Mouse (Mus musculus): ENCODE measurements at regions not wholly inside any gene's neighbourhood (a gene's known extent, or its start where the extent isn't known, plus 50 kb on each side); places are given as distances from the start of the nearest gene placed in this dataset.

- no peak for DNase-seq (ENCODE audit: low spot score)
Measured at GRCm38 (mm10) chr13:32544986-32545740, 206.6 kb upstream of the Gmds start.

- no peak for DNase-seq (ENCODE audit: low spot score)
Measured at GRCm38 (mm10) chr13:32541611-32542010, 203.1 kb upstream of the Gmds start.

- DNase-seq (ENCODE audit: low spot score), result no peak
Measured at GRCm38 (mm10) chr13:32536241-32536640, 197.7 kb upstream of the Gmds start.

DNA sequence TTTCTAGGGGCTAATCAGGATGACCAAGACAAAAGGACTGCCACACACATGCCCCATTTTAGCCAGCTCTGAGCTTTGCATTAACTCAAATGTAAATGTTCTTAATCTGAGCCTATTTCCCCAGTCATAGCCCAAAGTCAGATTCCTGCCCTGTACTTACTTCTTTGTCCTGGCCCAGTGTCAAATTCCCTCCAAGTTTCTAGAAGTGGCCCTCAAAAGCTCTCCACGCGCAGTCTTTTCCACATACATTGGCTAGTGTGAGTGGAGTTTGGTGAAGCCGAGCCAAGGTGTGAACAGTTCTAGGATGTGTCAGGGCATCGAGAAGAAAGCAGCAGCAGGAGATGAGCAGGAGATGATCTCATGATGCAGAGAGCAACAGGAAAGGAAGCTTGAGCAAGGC lies 197.1 kb upstream of the Gmds start:
- no peak for DNase-seq (ENCODE audit: low spot score)

GRCm38 (mm10) chr13:32530926-32531512 lies 192.5 kb upstream of the Gmds start:
- DNase-seq (ENCODE audit: low spot score), result no peak

- DNase-seq (ENCODE audit: low spot score), result no peak
Measured at GRCm38 (mm10) chr13:32518611-32519344, 180.2 kb upstream of the Gmds start.

DNA sequence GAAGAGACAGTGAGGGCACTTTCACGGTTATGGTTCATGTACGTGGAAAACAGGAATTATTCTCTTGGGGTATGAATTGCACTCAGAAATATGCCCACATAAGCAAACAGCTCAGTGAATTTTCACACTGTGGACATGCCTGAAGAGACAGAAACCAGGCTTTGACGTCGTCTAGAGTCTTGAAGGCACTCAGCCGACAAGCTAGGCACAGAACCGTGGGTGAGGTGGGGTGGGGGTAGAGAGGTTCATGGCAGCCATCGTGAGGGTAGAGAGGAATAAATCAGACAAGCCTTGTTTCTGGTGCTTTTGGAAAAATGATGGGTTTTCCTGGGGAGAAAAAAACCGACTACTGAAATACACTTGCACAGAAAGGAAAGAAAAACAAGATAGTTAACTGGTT lies 179.0 kb upstream of the Gmds start:
- no peak for DNase-seq (ENCODE audit: low spot score)

GRCm38 (mm10) chr13:32509231-32510023 lies 170.9 kb upstream of the Gmds start:
- DNase-seq (ENCODE audit: low spot score), result no peak

- no peak for DNase-seq (ENCODE audit: low spot score)
Measured at GRCm38 (mm10) chr13:32508447-32508846, 169.9 kb upstream of the Gmds start.

DNA sequence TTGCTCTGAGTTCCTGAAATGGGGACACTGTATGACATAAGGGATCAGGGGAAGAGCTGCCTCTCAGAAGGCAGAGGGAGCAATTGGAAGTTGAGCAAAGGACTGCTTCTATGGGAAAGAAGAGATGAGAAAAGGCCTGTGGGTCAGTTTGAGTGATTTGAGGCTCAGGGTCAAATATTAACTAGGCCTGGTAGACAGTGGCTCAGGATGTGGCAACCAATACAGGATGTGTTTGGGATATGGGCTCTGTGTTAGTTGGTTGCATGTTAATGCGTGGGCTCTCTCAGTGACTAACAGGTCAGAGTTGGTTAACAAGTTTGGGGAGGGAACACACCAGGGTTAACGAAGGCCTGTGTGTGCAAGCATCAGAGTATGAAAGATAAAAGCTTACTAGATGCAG lies 169.3 kb upstream of the Gmds start:
- no peak for DNase-seq (ENCODE audit: low spot score)

- no peak for DNase-seq (ENCODE audit: low spot score)
Measured at GRCm38 (mm10) chr13:32498205-32498790, 159.8 kb upstream of the Gmds start.

- no peak for DNase-seq (ENCODE audit: low spot score)
Measured at GRCm38 (mm10) chr13:32496263-32496662, 157.7 kb upstream of the Gmds start.

DNA sequence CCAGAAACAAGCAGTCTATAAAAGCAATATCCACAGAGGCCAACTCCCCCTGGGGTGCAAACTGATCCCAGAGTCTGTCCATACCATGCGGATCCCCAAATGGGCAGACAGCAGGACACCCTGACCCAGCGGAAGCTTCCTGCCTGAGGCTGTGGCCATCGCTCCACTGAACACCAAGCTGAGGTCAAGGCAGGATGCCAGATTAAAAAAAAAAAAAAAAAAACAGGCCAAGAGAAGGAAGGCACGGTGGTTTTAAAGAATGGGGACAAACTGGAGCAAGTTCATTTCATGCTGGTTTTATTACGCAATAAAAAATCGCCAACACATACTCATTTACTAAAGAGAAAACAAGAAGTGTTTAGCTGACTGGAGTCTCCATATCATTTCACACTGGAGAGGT lies 156.5 kb upstream of the Gmds start:
- no peak for DNase-seq (ENCODE audit: low spot score)

DNA sequence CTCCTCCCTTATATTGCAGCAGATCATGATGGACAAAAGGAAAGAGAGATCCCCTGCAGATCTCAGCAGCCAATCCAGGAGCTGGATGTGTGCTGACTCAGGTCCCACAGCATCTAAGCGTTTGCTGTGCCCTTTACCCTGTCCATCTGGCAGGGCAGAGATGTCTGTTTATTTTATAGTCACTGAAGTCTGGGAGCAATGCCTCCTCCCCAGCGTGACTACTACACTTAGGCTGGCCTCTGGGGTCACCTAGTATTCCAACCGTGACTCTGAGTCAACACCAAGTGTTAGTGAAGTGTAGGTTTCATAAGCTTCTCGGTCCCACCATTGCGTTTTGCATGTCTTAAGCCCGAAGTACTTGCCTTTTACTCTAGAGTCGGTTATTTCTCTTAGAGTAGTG lies 155.3 kb upstream of the Gmds start:
- DNase-seq (ENCODE audit: low spot score), result no peak

DNA sequence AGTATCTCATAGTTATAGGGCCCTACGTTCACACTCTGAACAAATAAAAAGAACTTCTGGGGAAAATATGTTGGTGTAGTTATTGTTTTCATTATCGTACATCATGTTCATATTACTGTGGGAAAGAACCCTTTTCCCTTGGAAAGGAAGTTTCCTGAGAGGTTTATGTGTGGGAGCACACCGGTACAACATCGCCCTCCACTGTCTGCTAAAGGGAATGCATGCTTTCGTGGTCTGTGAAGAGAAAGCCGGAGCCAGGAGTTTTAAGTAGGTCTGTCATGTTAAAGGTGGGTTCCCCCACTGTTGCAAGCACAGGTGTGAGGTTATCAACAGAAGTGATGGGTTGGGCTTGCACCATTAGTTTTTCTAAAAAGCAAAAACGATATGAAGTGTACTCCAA lies 154.8 kb upstream of the Gmds start:
- peak; percentile 5 for DNase-seq (ENCODE audit: low spot score)

- DNase-seq (ENCODE audit: low spot score), result no peak
Measured at GRCm38 (mm10) chr13:32492566-32492965, 154.0 kb upstream of the Gmds start.

DNA sequence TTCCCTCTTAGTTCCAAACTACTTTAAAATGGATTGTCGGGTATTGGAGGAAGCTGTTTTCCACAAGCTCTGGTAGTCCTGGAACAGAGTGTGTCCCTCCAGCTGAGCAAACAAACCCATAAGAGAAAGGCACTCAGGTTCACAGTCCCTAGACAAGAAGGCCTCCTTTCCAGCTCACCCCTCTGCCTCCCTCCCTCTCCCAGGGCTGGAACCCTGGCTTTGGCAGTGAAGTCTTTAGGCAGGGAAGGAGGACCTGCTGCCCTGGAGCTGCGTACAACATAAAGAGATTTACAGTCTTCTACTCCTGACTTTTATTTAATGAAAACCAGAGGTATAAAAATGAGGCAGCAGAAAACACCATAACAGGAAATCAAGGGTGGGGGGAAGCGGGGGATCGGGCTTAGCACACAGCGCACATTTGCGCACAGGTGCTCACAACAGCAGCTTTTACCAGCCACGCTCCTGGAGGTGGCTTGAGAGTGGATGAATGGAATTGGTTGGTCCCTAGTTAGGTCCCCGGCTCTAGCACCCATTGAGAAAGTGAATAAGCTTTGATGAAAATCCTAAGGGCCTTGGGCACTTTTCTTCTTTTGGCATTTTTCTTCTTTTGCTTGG lies 143.0 kb upstream of the Gmds start:
- no peak for DNase-seq (ENCODE audit: low spot score)

GRCm38 (mm10) chr13:32480029-32480428 lies 141.5 kb upstream of the Gmds start:
- no peak for DNase-seq (ENCODE audit: low spot score)

DNA sequence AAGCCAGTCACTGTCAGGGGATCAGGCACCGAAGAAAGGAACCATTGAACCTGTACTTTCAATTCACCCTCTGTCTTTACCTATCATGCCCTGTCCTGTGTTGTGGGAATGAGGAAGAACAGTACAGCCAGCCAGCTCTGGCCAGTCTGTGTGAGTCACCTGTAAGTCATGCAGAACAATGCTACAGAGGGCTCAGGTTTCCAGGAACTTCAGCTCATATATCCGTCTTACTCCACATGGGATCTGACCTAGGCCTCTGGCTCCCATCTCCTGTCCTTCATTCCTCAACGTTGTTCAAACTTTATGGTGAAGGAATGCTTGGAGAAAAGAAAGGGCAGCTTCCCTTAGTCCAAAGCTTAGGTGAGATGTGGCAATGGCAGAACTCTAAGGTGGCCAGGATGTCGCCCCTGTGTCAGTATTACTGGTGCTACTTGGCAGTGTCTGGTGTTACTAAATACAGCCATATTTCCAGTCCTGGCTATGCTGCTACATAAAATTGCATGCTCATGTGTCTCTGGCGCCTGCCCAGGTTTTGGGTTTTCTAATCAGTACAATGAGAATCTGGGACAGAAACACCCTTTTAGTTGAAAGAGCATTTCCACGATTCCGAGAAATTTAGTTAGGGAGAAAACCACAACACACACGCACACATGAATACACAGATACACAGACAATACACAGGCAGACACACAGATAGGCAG lies 140.7 kb upstream of the Gmds start:
- DNase-seq (ENCODE audit: low spot score), result no peak

DNA sequence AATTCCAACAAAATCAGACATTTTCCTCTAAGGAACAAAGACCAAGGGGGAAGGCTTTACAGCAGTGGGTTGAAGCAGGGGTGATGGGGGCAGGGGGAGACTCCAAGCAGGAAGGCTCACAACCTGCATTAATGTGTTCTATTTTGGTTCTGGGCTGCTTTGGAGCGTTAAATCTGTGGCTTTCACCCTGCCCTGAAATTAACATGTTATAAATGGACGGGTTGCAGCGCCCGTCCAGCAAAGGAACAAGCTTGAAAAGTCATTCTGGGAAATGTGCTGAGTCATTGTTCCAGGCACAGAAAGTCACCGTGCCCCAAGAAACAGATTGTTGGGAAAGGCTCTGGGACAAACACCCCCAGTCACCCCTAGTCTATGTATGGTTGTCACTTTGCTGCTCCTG lies 127.2 kb upstream of the Gmds start:
- DNase-seq (ENCODE audit: low spot score), result no peak

All from thymus, postnatal 0 days (tissue).